Mouse (Mus musculus): ENCODE data around the gene Apoe. TPM values are rescaled to one million over a fixed set of nuclear protein-coding genes. Genes with fewer than 3 reads are reported as not detected.

The Apoe gene
- total RNA-seq, 2 experiments from 2014 or later = 38.0 to 61.8 TPM

GRCm38 (mm10) chr7:19666750-19667149, 32.2 kb downstream of the Apoe start:
- intact Hi-C loops (cut with DNase I) = no loop called here
- no peak for DNase-seq
- Histone ChIP-seq H3K27ac (peak overlapping the region; percentile 24; the same call in 1 of the 2 replicates), H3K4me3 (no peak overlapping the region)
- peak; percentile 7; the same call in 1 of the 2 replicates for TF ChIP-seq CTCF (IDR thresholded peaks at IDR 0.05)

- Histone ChIP-seq H3K4me3 (peak within 1 kb of the TSS; percentile 77), H3K27ac (peak within 1 kb of the TSS; percentile 92)
- TF ChIP-seq CTCF (IDR thresholded peaks at IDR 0.05) = peak; percentile 29; the same call in 1 of the 2 replicates
- peak; percentile 98 for DNase-seq
- intact Hi-C loops (cut with DNase I) = no loop called here
Measured at GRCm38 (mm10) chr7:19664955-19665841, 33.8 kb downstream of the Apoe start, which contains the start of gene Clptm1. TSS of gene Clptm1 (minus strand) at chr7:19665033.

GRCm38 (mm10) chr7:19664455-19664954, 34.5 kb downstream of the Apoe start:
- peak overlapping the region; percentile 92 for H3K27ac ChIP-seq
- TF ChIP-seq CTCF (IDR thresholded peaks at IDR 0.05) = no peak; the same call in 1 of the 2 replicates
- intact Hi-C loops (cut with DNase I) = no loop called here
- no peak for DNase-seq
- peak overlapping the region; percentile 77 for H3K4me3 ChIP-seq

GRCm38 (mm10) chr7:19663940-19664339, 35.0 kb downstream of the Apoe start:
- intact Hi-C loops (cut with DNase I) = no loop called here
- TF ChIP-seq CTCF (IDR thresholded peaks at IDR 0.05) = no peak
- DNase-seq = no peak
- peak overlapping the region; percentile 77 for H3K4me3 ChIP-seq
- H3K27ac ChIP-seq = peak overlapping the region; percentile 92

GRCm38 (mm10) chr7:19652614-19653013, 46.4 kb downstream of the Apoe start:
- TF ChIP-seq CTCF (IDR thresholded peaks at IDR 0.05) = no peak

GRCm38 (mm10) chr7:19651063-19651786, 47.8 kb downstream of the Apoe start:
- no peak for DNase-seq
- Histone ChIP-seq H3K4me3 (no peak overlapping the region), H3K27ac (no peak overlapping the region)
- intact Hi-C loops (cut with DNase I) = no loop called here
- TF ChIP-seq CTCF (IDR thresholded peaks at IDR 0.05) = no peak

More at GRCm38 (mm10) chr7:19652614-19653013, 46.4 kb downstream of the Apoe start:
- no peak overlapping the region for H3K4me3 ChIP-seq
- DNase-seq = no peak
- H3K27ac ChIP-seq = no peak overlapping the region
- intact Hi-C loops (cut with DNase I) = no loop called here

Other genes with a start within 250 kb of the Apoe start
- gene Mark4, start 240.4 kb downstream of the Apoe start, total RNA-seq (2021) = 10 to 100 TPM; 17.1 to 17.9 TPM
- under 1 TPM; 0.41 to 0.73 TPM for gene Exoc3l2, start 235.9 kb downstream of the Apoe start, total RNA-seq (2021)
- gene Bloc1s3, start 190.8 kb downstream of the Apoe start, total RNA-seq (2021) = 1 to 10 TPM; 1.7 to 2.1 TPM
- gene Trappc6a, start 190.8 kb downstream of the Apoe start, total RNA-seq (2021) = 1 to 10 TPM; 6.2 to 9.9 TPM
- not detected for gene Nkpd1, start 181.3 kb downstream of the Apoe start, total RNA-seq (2021)
- 10 to 100 TPM; 48.4 to 49.1 TPM for gene Ppp1r37, start 136.1 kb downstream of the Apoe start, total RNA-seq (2021)
- under 1 TPM; 0.45 to 0.51 TPM for gene Zfp296, start 121.9 kb downstream of the Apoe start, total RNA-seq (2021)
- gene Gemin7, start 121.6 kb downstream of the Apoe start, total RNA-seq (2021) = 10 to 100 TPM; 73.4 to 74.2 TPM
- 10 to 100 TPM; 13.7 to 15.1 TPM for gene Clasrp, start 94.7 kb downstream of the Apoe start, total RNA-seq (2021)
- 1 to 10 TPM; 5.1 to 7.9 TPM for gene Relb, start 69.8 kb downstream of the Apoe start, total RNA-seq (2021)
- 10 to 100 TPM; 46.6 TPM for gene Clptm1, start 34.2 kb downstream of the Apoe start, total RNA-seq (2021)
- not detected for gene Apoc2, start 21.2 kb downstream of the Apoe start, total RNA-seq (2021)
- not detected for gene Gm44805, start 17.8 kb downstream of the Apoe start, total RNA-seq (2021)
- gene Apoc4, start 17.7 kb downstream of the Apoe start, total RNA-seq (2021) = not detected
- gene Apoc1, start 6.5 kb downstream of the Apoe start, total RNA-seq (2021) = 1 to 10 TPM in 1 of 2 experiments, under 1 TPM in 1; 0.64 to 1.1 TPM
- 10 to 100 TPM; 41.0 to 52.4 TPM for gene Tomm40, start 16.2 kb upstream of the Apoe start, total RNA-seq (2021)
- gene Nectin2, start 51.3 kb upstream of the Apoe start, total RNA-seq (2021) = 1 to 10 TPM; 1.4 to 1.5 TPM
- gene Bcam, start 71.8 kb upstream of the Apoe start, total RNA-seq (2021) = 10 to 100 TPM; 21.9 to 26.7 TPM
- gene Cblc, start 97.6 kb upstream of the Apoe start, total RNA-seq (2021) = not detected
- 1 to 10 TPM; 1.3 to 1.5 TPM for gene Bcl3, start 123.6 kb upstream of the Apoe start, total RNA-seq (2021)
- gene Gm19345, start 152.8 kb upstream of the Apoe start, total RNA-seq (2021) = not detected
- gene Ceacam16, start 162.1 kb upstream of the Apoe start, total RNA-seq (2021) = not detected
- not detected for gene Ceacam19, start 188.8 kb upstream of the Apoe start, total RNA-seq (2021)
- gene Pvr, start 222.0 kb upstream of the Apoe start, total RNA-seq (2021) = 1 to 10 TPM; 5.9 to 6.3 TPM